In genomic region chr10:90535370-90535769, GRCm38 (mm10) we compare ENCODE assay signal across 31 mouse cellular contexts.
"Had no signal": no experiment of that assay in that cellular context is flagged by ENCODE, and none has a peak within 500 bp of the region (broad histone marks: within the 10 kb centered on the region; RNA-seq: fewer than 3 reads in every experiment).

No protein-coding gene starts in this region.

- ATAC-seq: liver, embryonic 12.5 days; liver, postnatal 0 days; lung, postnatal 0 days; midbrain, embryonic 13.5 days; midbrain, embryonic 15.5 days; midbrain, embryonic 16.5 days had no signal

- H3K4me1 ChIP-seq: limb, embryonic 10.5 days; limb, embryonic 12.5 days; limb, embryonic 13.5 days; limb, embryonic 15.5 days; liver, embryonic 12.5 days; liver, embryonic 13.5 days; liver, embryonic 15.5 days; lung, embryonic 15.5 days; megakaryocyte, embryonic 14.5 days; midbrain, embryonic 15.5 days; neural tube, embryonic 12.5 days had no signal

- H3K36me3 ChIP-seq: limb, embryonic 10.5 days; limb, embryonic 12.5 days; limb, embryonic 13.5 days; limb, embryonic 15.5 days; liver, embryonic 12.5 days; liver, embryonic 13.5 days; liver, embryonic 15.5 days; lung, embryonic 15.5 days; midbrain, embryonic 12.5 days; midbrain, embryonic 13.5 days; midbrain, embryonic 15.5 days; neural tube, embryonic 12.5 days; neural tube, embryonic 13.5 days had no signal

- H3K27ac ChIP-seq: limb, embryonic 10.5 days; limb, embryonic 12.5 days; limb, embryonic 13.5 days; limb, embryonic 15.5 days; liver, embryonic 12.5 days; liver, embryonic 13.5 days; liver, embryonic 14.5 days; liver, embryonic 15.5 days; lung, embryonic 15.5 days; macrophage; midbrain, embryonic 12.5 days; midbrain, embryonic 13.5 days; midbrain, embryonic 15.5 days; neural tube, embryonic 12.5 days; neural tube, embryonic 13.5 days had no signal

- H3K27me3 ChIP-seq: limb, embryonic 12.5 days; limb, embryonic 13.5 days; limb, embryonic 15.5 days; liver, embryonic 12.5 days; liver, embryonic 13.5 days; liver, embryonic 15.5 days; lung, embryonic 15.5 days; megakaryocyte, embryonic 14.5 days; midbrain, embryonic 12.5 days; midbrain, embryonic 13.5 days; midbrain, embryonic 15.5 days; neural tube, embryonic 12.5 days; neural tube, embryonic 13.5 days had no signal

- DNase-seq: left cerebral cortex, postnatal 4 days; liver; liver, embryonic 13.5 days; liver, postnatal 0 days; lung, adult 18-20 months; lung, adult 2 months; lung, embryonic 14.5 days; lung, postnatal 10 days; lung, postnatal 14 days; lung, postnatal 36 days; lung, postnatal 4 days; midbrain, embryonic 14.5 days had no signal

- H3K4me2 ChIP-seq: limb, embryonic 12.5 days; limb, embryonic 13.5 days; limb, embryonic 15.5 days; liver, embryonic 11.5 days; liver, embryonic 12.5 days; liver, embryonic 13.5 days; liver, embryonic 15.5 days; lung, embryonic 14.5 days; lung, embryonic 15.5 days; midbrain, embryonic 12.5 days; midbrain, embryonic 13.5 days; midbrain, embryonic 15.5 days; neural tube, embryonic 12.5 days; neural tube, embryonic 13.5 days had no signal

- H3K9me3 ChIP-seq: limb, embryonic 10.5 days; limb, embryonic 12.5 days; limb, embryonic 13.5 days; limb, embryonic 15.5 days; liver, embryonic 13.5 days; liver, embryonic 15.5 days; lung, embryonic 15.5 days; midbrain, embryonic 12.5 days; midbrain, embryonic 13.5 days; midbrain, embryonic 15.5 days; neural tube, embryonic 12.5 days; neural tube, embryonic 13.5 days had no signal

- H3K9ac ChIP-seq: limb, embryonic 12.5 days; limb, embryonic 13.5 days; limb, embryonic 15.5 days; liver, embryonic 12.5 days; liver, embryonic 13.5 days; liver, embryonic 14.5 days; liver, embryonic 15.5 days; liver, postnatal 0 days; lung, embryonic 14.5 days; lung, embryonic 15.5 days; midbrain, embryonic 12.5 days; midbrain, embryonic 13.5 days; midbrain, embryonic 15.5 days; neural tube, embryonic 12.5 days; neural tube, embryonic 13.5 days had no signal

- H3K4me3 ChIP-seq: limb, embryonic 10.5 days; limb, embryonic 12.5 days; limb, embryonic 13.5 days; limb, embryonic 15.5 days; liver, embryonic 12.5 days; liver, embryonic 13.5 days; liver, embryonic 15.5 days; lung, embryonic 15.5 days; megakaryocyte, embryonic 14.5 days; midbrain, embryonic 12.5 days; midbrain, embryonic 13.5 days; midbrain, embryonic 15.5 days; myocyte; neural tube, embryonic 12.5 days; neural tube, embryonic 13.5 days had no signal
